Mouse (Mus musculus) midbrain, embryonic 16.5 days (tissue): ENCODE results near the gene Tigd2. TPM values are rescaled to one million over a fixed set of nuclear protein-coding genes. Genes with fewer than 3 reads are reported as not detected.
A peak's percentile ranks its signal among the peaks of the same experiment; 100 is the strongest.
"Not testable (repeated sequence)": the region's sequence is repeated elsewhere in the genome, so short reads cannot be mapped to it uniquely, and the experiment has no call there.

Experiments
- ATAC-seq: fragments of 200-750 bp; cut with Nextera tagmentation; 2 replicates; pipeline ENCODE4 v1.8.0; 2017; ENCODE audit warnings: moderate TSS enrichment
- H3K27ac ChIP-seq: fragments of 300-500 bp; sonication (generic); 2 replicates; pipeline ENCODE4 v1.5.1; 2014; ENCODE audit warnings: mild to moderate bottlenecking, low read length, mixed read lengths
- H3K27me3 ChIP-seq: fragments of 300-500 bp; sonication (generic); 2 replicates; pipeline ENCODE4 v1.6.1; 2014; ENCODE audit warnings: low read depth, low read length, mixed read lengths; ENCODE audit not compliant: control insufficient read depth, insufficient read depth
- H3K36me3 ChIP-seq: fragments of 300-500 bp; sonication (generic); 2 replicates; pipeline ENCODE4 v1.6.1; 2014; ENCODE audit warnings: mild to moderate bottlenecking, low read length, moderate library complexity, mixed read lengths; ENCODE audit not compliant: control insufficient read depth, insufficient read depth
- H3K4me1 ChIP-seq: fragments of 300-500 bp; sonication (generic); 2 replicates; pipeline ENCODE4 v1.6.1; 2014; ENCODE audit warnings: mild to moderate bottlenecking, low read length, mixed read lengths; ENCODE audit not compliant: control insufficient read depth, insufficient read depth
- H3K4me2 ChIP-seq: fragments of 300-500 bp; sonication (generic); 2 replicates; pipeline ENCODE4 v1.6.1; 2014; ENCODE audit warnings: mild to moderate bottlenecking, low read length, mixed read lengths
- H3K4me3 ChIP-seq: fragments of 300-500 bp; sonication (generic); 2 replicates; pipeline ENCODE4 v1.5.1; 2014; ENCODE audit warnings: low read depth, mild to moderate bottlenecking, low read length, moderate library complexity, mixed read lengths
- H3K9ac ChIP-seq: fragments of 300-500 bp; sonication (generic); 2 replicates; pipeline ENCODE4 v1.6.1; 2014; ENCODE audit warnings: low read depth, low read length, mixed read lengths
- H3K9me3 ChIP-seq: fragments of 300-500 bp; sonication (generic); replicated peaks from 2 replicates; pipeline ENCODE4 v1.6.1; 2014; ENCODE audit warnings: mild to moderate bottlenecking, low read length, mixed read lengths; ENCODE audit not compliant: control insufficient read depth, poor library complexity, severe bottlenecking
- WGBS: fragments of 180-500 bp; shearing (Covaris S2); extraction: QIAGEN DNeasy Blood & Tissue Kit; methylation state at CpG from one replicate; pipeline ENCODE4 v1.1.7; 2014; 5-methylcytosine and 5-hydroxymethylcytosine counted together
- polyA plus RNA-seq: library from polyadenylated mRNA; unstranded; fragments of >200 nt; fragmentation: Nextera tagmentation; extraction: Ambion mirVana; gene quantifications from 2 replicates; pipeline ENCODE4 v1.2.1, GENCODE M21; 2015

Tigd2 gene
- polyA plus RNA-seq, 1 experiment from 2014 or later = 11.7 TPM

DNA sequence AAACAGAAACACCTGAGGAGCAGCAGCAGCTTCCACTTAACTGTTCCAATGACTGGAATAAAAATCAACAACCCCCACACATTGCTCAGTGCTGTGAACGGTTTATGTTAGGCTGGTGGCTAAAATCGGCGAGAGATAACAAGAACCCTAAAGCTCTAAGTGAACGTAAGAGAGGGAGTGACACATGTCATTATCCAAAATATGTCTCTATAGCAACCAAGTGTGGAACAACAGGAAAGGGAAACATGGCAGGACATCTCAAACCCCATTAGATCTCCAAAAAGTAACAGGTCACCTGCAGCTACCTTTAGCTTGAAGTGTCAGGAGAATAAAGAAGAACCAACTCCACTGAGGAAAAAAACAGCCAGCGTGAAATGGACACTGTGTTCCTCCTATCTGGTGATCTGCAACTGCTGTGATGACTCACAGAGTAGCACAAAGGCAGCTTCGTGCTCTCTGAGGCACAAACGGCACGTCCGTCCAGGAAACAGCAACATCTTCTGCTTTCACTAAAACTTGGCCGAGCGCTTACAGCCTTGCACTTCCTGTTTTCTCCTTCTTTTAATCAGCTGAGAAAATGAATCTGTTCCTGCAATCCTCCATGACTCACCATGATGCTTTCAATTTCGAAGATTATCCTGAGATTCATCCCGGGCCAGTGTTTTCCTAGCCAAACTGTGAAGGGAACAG lies 23.5 kb upstream of the Tigd2 start:
- 78% methylated on average over 13 of the region's 13 CpGs for WGBS
- Histone ChIP-seq H3K27me3 (no peaks in the 10 kb centered on the region), H3K4me3 (no peak overlapping the region), H3K27ac (no peak overlapping the region), H3K36me3 (no peaks in the 10 kb centered on the region), H3K9ac (no peak overlapping the region), H3K4me1 (no peaks in the 10 kb centered on the region), H3K4me2 (no peak overlapping the region), H3K9me3 (no peaks in the 10 kb centered on the region)
- ATAC-seq = no peak

DNA sequence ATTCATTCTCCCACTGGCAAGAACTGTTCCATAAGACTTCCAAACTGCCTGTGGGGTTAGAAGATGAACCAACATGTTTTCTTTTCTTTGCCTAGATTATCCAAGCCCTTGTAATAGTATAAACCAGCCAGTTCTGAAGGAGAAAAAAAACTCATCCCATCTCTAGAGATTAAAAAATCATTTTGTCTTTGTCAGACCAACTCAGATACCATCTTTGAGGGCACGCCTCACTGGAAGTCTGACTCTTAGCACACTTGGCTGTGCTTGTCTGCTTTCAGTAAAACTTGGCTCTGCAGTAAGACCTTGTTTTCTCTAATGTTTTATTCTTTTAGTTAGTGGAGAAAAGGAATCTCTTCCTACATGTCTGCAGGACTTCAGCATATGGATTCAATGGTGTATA lies 18.7 kb upstream of the Tigd2 start:
- Histone ChIP-seq H3K36me3 (no peaks in the 10 kb centered on the region), H3K9me3 (no peaks in the 10 kb centered on the region), H3K27me3 (no peaks in the 10 kb centered on the region), H3K4me3 (no peak overlapping the region), H3K4me2 (no peak overlapping the region), H3K4me1 (no peaks in the 10 kb centered on the region), H3K9ac (no peak overlapping the region), H3K27ac (no peak overlapping the region)
- 89% methylated on average over 1 of the region's 1 CpGs for WGBS
- no peak for ATAC-seq

DNA sequence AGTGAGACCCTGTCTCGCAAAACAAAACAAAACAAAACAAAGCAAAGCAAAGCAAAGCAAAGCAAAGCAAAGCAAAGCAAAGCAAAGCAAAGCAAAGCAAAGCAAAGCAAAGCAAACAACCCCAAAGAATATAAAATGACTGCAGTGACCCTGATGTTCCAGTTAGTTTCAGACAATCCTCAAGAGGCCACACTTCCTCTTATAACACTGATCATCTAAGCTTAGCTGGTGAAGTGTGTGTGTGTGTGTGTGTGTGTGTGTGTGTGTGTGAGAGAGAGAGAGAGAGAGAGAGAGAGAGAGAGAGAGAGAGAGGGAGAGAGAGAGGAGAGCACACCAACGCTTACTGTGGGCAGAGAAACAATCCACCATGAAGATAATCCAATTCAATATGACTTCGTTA lies 14.2 kb upstream of the Tigd2 start:
- H3K4me1 ChIP-seq, H3K27ac ChIP-seq, H3K9ac ChIP-seq, H3K36me3 ChIP-seq, H3K27me3 ChIP-seq, H3K9me3 ChIP-seq, H3K4me3 ChIP-seq, H3K4me2 ChIP-seq, ATAC-seq: not testable (repeated sequence)
- 85% methylated on average over 3 of the region's 3 CpGs for WGBS

DNA sequence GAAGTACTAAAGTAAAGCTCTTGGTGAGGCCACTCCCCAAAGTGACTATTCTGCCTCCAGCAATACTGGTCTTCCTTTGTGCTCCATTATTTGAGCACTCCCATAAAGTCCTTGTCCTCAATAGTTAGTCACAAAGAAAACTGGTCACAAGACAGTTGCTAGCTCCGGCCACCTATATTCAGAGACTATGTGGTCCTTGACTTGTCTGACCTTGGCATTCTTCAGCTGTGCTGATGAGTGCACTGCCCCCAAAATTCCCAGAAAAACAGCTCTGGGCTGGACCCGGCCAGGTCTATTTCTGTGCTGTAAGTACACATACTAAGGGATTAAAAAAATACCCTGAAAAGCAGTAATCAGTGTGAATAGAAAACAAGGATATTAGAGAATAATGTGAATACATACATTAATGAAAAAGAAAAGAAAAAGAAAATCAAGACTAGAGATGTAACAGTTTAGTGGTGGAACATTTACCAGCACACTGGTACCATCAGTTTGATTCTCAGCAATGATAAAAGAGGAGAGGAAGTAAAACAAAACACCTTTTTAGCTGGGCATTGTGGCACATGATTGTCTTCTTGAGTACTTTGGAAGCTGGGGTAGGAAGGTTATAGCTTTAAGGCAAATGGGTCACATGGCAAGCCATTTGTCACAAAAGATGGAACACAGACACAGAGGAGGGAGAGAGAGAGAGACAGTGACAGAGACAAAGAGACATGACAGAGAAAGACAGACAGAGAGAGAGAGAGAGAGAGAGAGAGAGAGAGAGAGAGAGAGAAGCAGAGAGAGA lies 12.6 kb upstream of the Tigd2 start:
- 62% methylated on average over 2 of the region's 2 CpGs for WGBS

DNA sequence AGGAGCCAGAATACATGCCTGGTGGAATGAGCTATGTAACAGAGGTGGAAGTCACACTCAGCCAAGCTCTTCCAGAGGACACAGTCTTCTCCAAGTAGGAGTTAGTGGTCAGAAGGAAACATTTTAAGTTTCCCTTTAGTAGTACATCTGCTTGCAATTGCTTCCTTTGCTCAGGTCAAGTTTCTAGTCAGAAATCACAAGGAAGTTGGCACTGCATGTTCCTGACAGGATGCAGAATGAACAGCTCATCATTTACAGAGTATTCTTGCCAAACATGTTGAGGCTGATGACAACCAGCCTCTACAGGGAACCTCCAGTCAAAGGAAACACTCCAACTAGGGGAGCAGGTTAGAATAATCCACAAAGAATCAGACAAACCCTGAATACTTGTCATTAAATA lies 11.9 kb upstream of the Tigd2 start:
- H3K4me1 ChIP-seq = no peaks in the 10 kb centered on the region
- H3K4me3 ChIP-seq = no peak overlapping the region
- no peak overlapping the region for H3K4me2 ChIP-seq
- no peaks in the 10 kb centered on the region for H3K9me3 ChIP-seq
- H3K27ac ChIP-seq = no peak overlapping the region
- H3K36me3 ChIP-seq = no peaks in the 10 kb centered on the region
- no peaks in the 10 kb centered on the region for H3K27me3 ChIP-seq
- no peak overlapping the region for H3K9ac ChIP-seq
- no peak for ATAC-seq

More for the DNA sequence above, 12.6 kb upstream of the Tigd2 start:
- H3K27ac ChIP-seq = no peak overlapping the region
- H3K9ac ChIP-seq = no peak overlapping the region
- no peak overlapping the region for H3K4me3 ChIP-seq
- H3K4me1 ChIP-seq = no peaks in the 10 kb centered on the region
- no peaks in the 10 kb centered on the region for H3K27me3 ChIP-seq
- H3K36me3 ChIP-seq = no peaks in the 10 kb centered on the region
- H3K9me3 ChIP-seq = no peaks in the 10 kb centered on the region
- ATAC-seq = no peak
- H3K4me2 ChIP-seq = no peak overlapping the region

DNA sequence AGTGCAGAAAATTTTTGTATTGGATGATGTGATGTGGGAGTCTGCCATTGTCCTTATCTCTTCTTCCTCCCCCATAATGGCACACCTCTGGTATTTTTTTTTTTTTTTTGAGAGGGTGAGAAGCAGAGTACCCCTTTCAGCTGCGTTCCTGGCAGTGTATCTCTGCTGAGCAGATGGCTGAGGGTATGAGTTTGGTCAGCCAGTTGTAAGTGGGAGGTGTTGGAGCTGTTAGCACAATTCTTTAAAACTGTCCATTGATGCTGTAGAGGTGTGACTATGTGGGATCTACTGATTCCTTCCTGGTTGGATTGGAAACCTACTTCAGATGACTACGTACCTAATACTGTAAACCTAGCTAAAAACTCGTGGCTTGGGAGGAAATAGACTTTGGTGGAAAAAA lies 10.3 kb upstream of the Tigd2 start:
- Histone ChIP-seq H3K36me3 (no peaks in the 10 kb centered on the region), H3K4me2 (no peak overlapping the region), H3K9me3 (no peaks in the 10 kb centered on the region), H3K27me3 (no peaks in the 10 kb centered on the region), H3K9ac (no peak overlapping the region), H3K27ac (no peak overlapping the region), H3K4me3 (no peak overlapping the region), H3K4me1 (no peaks in the 10 kb centered on the region)
- no peak for ATAC-seq
- 82% methylated on average over 3 of the region's 3 CpGs for WGBS

DNA sequence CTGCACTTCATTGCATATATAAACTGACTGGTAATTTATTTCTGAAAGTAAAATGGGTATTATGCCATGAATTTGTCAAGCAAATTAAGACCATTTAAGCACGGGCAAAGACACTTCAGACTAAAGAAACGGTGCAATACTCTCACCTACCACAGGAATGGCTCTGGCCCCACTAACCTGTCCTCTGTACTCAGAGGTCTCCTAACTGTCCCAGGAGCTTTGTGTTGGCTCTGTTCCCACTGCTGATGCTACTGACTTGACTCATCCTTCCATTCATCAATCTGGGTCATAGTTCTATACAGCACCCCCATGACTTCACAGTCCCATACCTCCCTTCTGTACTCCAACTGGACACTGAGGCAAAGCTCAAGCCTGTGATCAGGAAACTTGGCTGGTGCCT lies 9.6 kb upstream of the Tigd2 start:
- Histone ChIP-seq H3K4me3 (no peak overlapping the region), H3K4me1 (no peaks in the 10 kb centered on the region), H3K9me3 (no peaks in the 10 kb centered on the region), H3K27ac (no peak overlapping the region), H3K4me2 (no peak overlapping the region), H3K9ac (no peak overlapping the region), H3K27me3 (no peaks in the 10 kb centered on the region), H3K36me3 (no peaks in the 10 kb centered on the region)
- 94% methylated on average over 2 of the region's 2 CpGs for WGBS
- ATAC-seq = no peak

DNA sequence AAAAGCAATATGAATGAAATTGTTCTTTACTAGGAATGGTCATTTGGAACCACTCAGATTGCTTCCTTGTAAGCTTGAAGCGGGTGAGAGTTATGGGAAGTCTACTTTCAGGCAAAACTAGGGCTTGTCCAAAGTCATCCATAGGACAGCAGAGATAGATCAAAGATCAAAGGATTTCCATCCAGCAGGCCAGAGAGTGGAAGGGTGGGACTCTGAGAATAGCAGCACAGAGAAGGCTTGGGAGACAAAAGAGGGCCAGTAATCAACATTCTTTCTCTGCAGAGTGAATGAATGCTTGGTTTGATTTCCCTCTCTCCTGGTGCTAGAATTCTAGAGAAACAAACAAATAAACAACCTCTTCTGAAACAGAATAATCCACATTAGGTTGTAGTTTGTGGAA lies 1.1 kb upstream of the Tigd2 start:
- no peak overlapping the region for H3K27ac ChIP-seq
- H3K9me3 ChIP-seq = 0 out of 2 replicates have a peak, but pooled peaks cover 2% of the 10 kb centered on the region
- H3K27me3 ChIP-seq = no peaks in the 10 kb centered on the region
- no peak overlapping the region for H3K9ac ChIP-seq
- H3K4me3 ChIP-seq = no peak overlapping the region
- WGBS = 94% methylated on average over 1 of the region's 1 CpGs
- no peak overlapping the region for H3K4me2 ChIP-seq
- no peak for ATAC-seq
- H3K4me1 ChIP-seq = peaks cover 6% of the 10 kb centered on the region
- H3K36me3 ChIP-seq = no peaks in the 10 kb centered on the region

DNA sequence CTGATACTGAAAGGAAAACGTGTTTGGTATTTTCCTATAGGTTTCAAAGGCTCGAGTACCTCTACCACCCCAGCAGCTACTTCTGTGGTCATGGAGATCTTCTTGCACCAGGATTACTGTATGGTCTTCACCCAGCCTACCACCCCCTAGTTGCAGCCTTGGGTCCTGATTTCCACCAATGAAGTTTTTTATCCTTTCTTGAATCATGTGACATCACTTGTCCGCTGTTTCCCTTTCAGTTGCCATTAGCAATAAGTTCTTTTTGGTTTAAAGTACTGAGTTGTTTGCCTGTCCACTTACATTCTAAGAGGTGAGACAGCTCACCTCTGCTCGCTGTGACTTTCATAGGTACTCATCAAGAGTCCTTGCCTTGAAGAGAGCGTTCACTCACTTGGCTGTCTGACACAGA lies 633 bp downstream of the Tigd2 start:
- Histone ChIP-seq H3K4me2 (peak overlapping the region; percentile 79), H3K27ac (peak overlapping the region; percentile 89), H3K27me3 (no peaks in the 10 kb centered on the region), H3K4me3 (peak overlapping the region; percentile 91), H3K36me3 (no peaks in the 10 kb centered on the region), H3K9ac (peak overlapping the region; percentile 92), H3K4me1 (peaks cover 6% of the 10 kb centered on the region), H3K9me3 (0 out of 2 replicates have a peak, but pooled peaks cover 2% of the 10 kb centered on the region)
- WGBS = 32% methylated on average over 5 of the region's 5 CpGs
- peak; percentile 89 for ATAC-seq
